Mouse (Mus musculus) G1E (cell line): ENCODE results near the gene Nek9.

Source experiments
- CTCF ChIP-seq: IDR thresholded peaks from 2 replicates; pipeline ENCODE4 v1.5.1; 2012; ENCODE audit warnings: low read depth, low read length, inconsistent platforms, mixed read lengths
- GATA1 ChIP-seq: IDR thresholded peaks from 2 replicates; pipeline ENCODE4 v1.6.1; 2012; ENCODE audit warnings: borderline replicate concordance, low read length, inconsistent platforms, mixed read lengths
- POLR2AphosphoS5 ChIP-seq: IDR thresholded peaks from 2 replicates; pipeline ENCODE4 v1.6.1; 2012; ENCODE audit warnings: low read depth, low read length, inconsistent platforms; ENCODE audit not compliant: insufficient replicate concordance
- TAL1 ChIP-seq: conservative IDR thresholded peaks from 2 replicates; pipeline ENCODE4 v1.6.1; 2012; ENCODE audit warnings: low read depth, low read length, inconsistent platforms, mixed read lengths

- no peak for TF ChIP-seq TAL1
- no peak for TF ChIP-seq CTCF
- TF ChIP-seq POLR2AphosphoS5: no peak
- TF ChIP-seq GATA1: no peak
Measured at GRCm38 (mm10) chr12:85295506-85295905, 43.7 kb downstream of the Nek9 start.
